Mouse (Mus musculus): ENCODE measurements around the gene Tmem179. TPM values are rescaled to one million over a fixed set of nuclear protein-coding genes. Genes with fewer than 3 reads are reported as not detected.
A peak's percentile ranks its signal among the peaks of the same experiment; 100 is the strongest.

Gene Tmem179
- polyA plus RNA-seq, 1 experiment = 145 TPM

- no peak overlapping the region for H3K27ac ChIP-seq (ENCODE audit: insufficient read depth, low read length)
- peaks cover 21% of the 10 kb centered on the region for H3K4me1 ChIP-seq (ENCODE audit: control insufficient read depth, insufficient read depth, low read length)
- H3K4me3 ChIP-seq (ENCODE audit: insufficient read depth, low read length) = no peak overlapping the region
- TF ChIP-seq POLR2A (IDR thresholded peaks at IDR 0.05; ENCODE audit: extremely low read depth, insufficient read depth, low read length) (no peak), CTCF (IDR thresholded peaks at IDR 0.05; ENCODE audit: extremely low read depth, insufficient read depth, low read length) (no peak)
Measured at GRCm38 (mm10) chr12:112507264-112507663, 9.3 kb downstream of the Tmem179 start.

DNA sequence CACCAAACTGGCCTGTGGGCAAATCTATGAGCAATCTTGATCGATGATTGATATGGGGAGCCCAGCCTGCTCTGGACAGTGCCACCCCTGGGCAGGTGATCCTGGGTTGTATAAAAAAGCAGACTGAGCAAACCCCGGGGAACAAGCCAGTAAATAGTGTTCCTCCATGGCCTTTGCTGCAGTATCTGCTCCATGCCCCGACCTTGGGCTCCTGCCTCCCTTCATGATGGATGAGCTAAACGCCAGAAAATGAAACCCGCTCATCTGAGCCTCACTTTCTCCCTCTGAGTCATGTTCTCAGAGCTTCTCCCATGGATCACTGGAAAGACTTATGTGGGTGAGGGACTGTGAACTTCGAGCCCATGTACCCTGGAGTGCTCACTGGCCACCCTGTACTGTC lies 10.3 kb downstream of the Tmem179 start:
- H3K4me3 ChIP-seq (ENCODE audit: insufficient read depth, low read length) = no peak overlapping the region
- H3K4me1 ChIP-seq (ENCODE audit: control insufficient read depth, insufficient read depth, low read length) = peaks cover 21% of the 10 kb centered on the region
- no peak overlapping the region for H3K27ac ChIP-seq (ENCODE audit: insufficient read depth, low read length)
- TF ChIP-seq POLR2A (IDR thresholded peaks at IDR 0.05; ENCODE audit: extremely low read depth, insufficient read depth, low read length) (no peak), CTCF (IDR thresholded peaks at IDR 0.05; ENCODE audit: extremely low read depth, insufficient read depth, low read length) (no peak)

GRCm38 (mm10) chr12:112503003-112503771 lies 13.4 kb downstream of the Tmem179 start:
- Histone ChIP-seq H3K4me1 (ENCODE audit: control insufficient read depth, insufficient read depth, low read length) (peaks cover 15% of the 10 kb centered on the region), H3K4me3 (ENCODE audit: insufficient read depth, low read length) (no peak overlapping the region), H3K27ac (ENCODE audit: insufficient read depth, low read length) (no peak overlapping the region)
- TF ChIP-seq POLR2A (IDR thresholded peaks at IDR 0.05; ENCODE audit: extremely low read depth, insufficient read depth, low read length) (no peak), CTCF (IDR thresholded peaks at IDR 0.05; ENCODE audit: extremely low read depth, insufficient read depth, low read length) (no peak)

- no peaks in the 10 kb centered on the region for H3K4me1 ChIP-seq (ENCODE audit: control insufficient read depth, insufficient read depth, low read length)
- TF ChIP-seq POLR2A (IDR thresholded peaks at IDR 0.05; ENCODE audit: extremely low read depth, insufficient read depth, low read length) (no peak), CTCF (IDR thresholded peaks at IDR 0.05; ENCODE audit: extremely low read depth, insufficient read depth, low read length) (peak; percentile 49)
- no peak overlapping the region for H3K4me3 ChIP-seq (ENCODE audit: insufficient read depth, low read length)
Measured at GRCm38 (mm10) chr12:112498683-112499082, 17.9 kb downstream of the Tmem179 start.

GRCm38 (mm10) chr12:112497731-112498130 lies 18.8 kb downstream of the Tmem179 start:
- H3K27ac ChIP-seq (ENCODE audit: insufficient read depth, low read length) = no peak overlapping the region
- H3K4me3 ChIP-seq (ENCODE audit: insufficient read depth, low read length) = no peak overlapping the region
- TF ChIP-seq POLR2A (IDR thresholded peaks at IDR 0.05; ENCODE audit: extremely low read depth, insufficient read depth, low read length) (no peak), CTCF (IDR thresholded peaks at IDR 0.05; ENCODE audit: extremely low read depth, insufficient read depth, low read length) (0 out of 2 replicates have a peak, but pooled peaks have one; percentile 17)
- H3K4me1 ChIP-seq (ENCODE audit: control insufficient read depth, insufficient read depth, low read length) = no peaks in the 10 kb centered on the region

More at GRCm38 (mm10) chr12:112498683-112499082, 17.9 kb downstream of the Tmem179 start:
- no peak overlapping the region for H3K27ac ChIP-seq (ENCODE audit: insufficient read depth, low read length)

GRCm38 (mm10) chr12:112496136-112496535 lies 20.4 kb downstream of the Tmem179 start:
- Histone ChIP-seq H3K4me3 (ENCODE audit: insufficient read depth, low read length) (no peak overlapping the region), H3K27ac (ENCODE audit: insufficient read depth, low read length) (no peak overlapping the region)
- TF ChIP-seq CTCF (IDR thresholded peaks at IDR 0.05; ENCODE audit: extremely low read depth, insufficient read depth, low read length) (no peak), POLR2A (IDR thresholded peaks at IDR 0.05; ENCODE audit: extremely low read depth, insufficient read depth, low read length) (no peak)

DNA sequence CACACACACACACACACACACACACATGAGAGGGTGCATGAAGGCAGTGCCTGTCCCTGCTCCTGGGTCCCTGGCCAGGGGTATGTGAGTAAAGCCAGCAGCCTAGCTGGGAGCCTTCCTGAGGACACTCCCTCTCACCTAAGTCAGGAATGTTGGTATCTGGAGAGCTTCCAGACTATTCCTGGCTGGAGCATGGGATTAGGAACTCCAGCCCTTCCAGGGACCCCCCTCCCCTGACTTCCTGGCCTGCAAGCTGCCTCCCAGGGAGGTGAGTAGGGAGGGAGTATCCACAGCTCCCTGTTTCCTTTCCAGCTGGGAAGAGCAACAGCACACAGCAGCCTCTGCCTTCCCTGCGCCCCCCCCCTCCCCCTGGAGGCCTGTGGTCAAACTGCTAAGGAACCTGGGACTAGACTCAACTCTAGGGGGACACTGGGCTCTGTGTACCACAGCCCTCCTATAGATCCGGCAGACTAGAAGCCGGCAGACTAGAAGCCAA lies 26.1 kb downstream of the Tmem179 start:
- Histone ChIP-seq H3K4me1 (ENCODE audit: control insufficient read depth, insufficient read depth, low read length) (no peaks in the 10 kb centered on the region), H3K27ac (ENCODE audit: insufficient read depth, low read length) (no peak overlapping the region), H3K4me3 (ENCODE audit: insufficient read depth, low read length) (no peak overlapping the region)
- TF ChIP-seq CTCF (IDR thresholded peaks at IDR 0.05; ENCODE audit: extremely low read depth, insufficient read depth, low read length) = no peak
- TF ChIP-seq POLR2A (IDR thresholded peaks at IDR 0.05; ENCODE audit: extremely low read depth, insufficient read depth, low read length) = no peak

More at GRCm38 (mm10) chr12:112496136-112496535, 20.4 kb downstream of the Tmem179 start:
- no peaks in the 10 kb centered on the region for H3K4me1 ChIP-seq (ENCODE audit: control insufficient read depth, insufficient read depth, low read length)

- H3K27ac ChIP-seq (ENCODE audit: insufficient read depth, low read length) = no peak overlapping the region
- TF ChIP-seq POLR2A (IDR thresholded peaks at IDR 0.05; ENCODE audit: extremely low read depth, insufficient read depth, low read length) (no peak), CTCF (IDR thresholded peaks at IDR 0.05; ENCODE audit: extremely low read depth, insufficient read depth, low read length) (no peak)
- H3K4me1 ChIP-seq (ENCODE audit: control insufficient read depth, insufficient read depth, low read length) = no peaks in the 10 kb centered on the region
- no peak overlapping the region for H3K4me3 ChIP-seq (ENCODE audit: insufficient read depth, low read length)
Measured at GRCm38 (mm10) chr12:112489535-112489934, 27.0 kb downstream of the Tmem179 start.

DNA sequence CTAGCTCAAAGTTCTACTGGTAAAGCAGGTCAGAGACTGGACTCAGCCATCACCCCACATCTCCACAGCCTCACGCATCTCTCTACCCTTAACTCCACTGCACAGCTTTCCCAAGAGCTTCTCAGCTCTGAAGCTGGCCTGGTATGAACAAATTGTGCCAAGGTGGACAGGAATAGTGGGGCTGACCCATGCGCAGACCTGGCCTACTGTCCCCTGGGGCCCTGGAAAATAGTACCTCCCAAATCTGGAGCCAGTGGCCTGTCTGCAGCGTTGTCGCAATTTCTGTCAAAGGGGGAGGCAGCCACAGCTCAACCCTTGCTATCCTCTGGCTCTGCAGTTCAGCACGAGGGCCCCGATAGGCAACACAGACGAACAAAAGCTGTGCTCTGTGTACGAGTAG lies 27.4 kb downstream of the Tmem179 start, which contains the start of gene A530016L24Rik:
TSS of gene A530016L24Rik (plus strand) at position 315 of the 400 bp plus-strand sequence.
- TF ChIP-seq CTCF (IDR thresholded peaks at IDR 0.05; ENCODE audit: extremely low read depth, insufficient read depth, low read length) (no peak), POLR2A (IDR thresholded peaks at IDR 0.05; ENCODE audit: extremely low read depth, insufficient read depth, low read length) (no peak)

DNA sequence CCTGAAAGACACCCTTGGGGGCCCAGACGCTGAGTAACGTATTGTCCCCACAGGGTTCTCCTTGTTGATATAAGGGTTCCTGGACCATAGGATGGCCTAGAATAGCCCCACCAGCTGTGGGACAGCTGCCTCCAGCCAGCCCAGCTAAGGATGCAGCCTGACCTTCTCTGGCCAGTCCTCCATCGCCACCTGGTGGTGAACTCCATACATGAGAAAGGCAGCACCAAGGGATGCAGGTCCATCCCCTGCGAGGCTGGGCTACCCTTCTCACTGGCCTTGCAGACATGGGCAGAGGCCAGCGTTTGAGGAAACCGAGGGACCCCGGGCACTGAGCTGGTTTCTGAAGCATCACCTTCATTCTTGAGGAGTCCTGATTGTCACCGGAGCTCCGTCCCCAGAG lies 42.8 kb downstream of the Tmem179 start:
- no peaks in the 10 kb centered on the region for H3K4me1 ChIP-seq (ENCODE audit: control insufficient read depth, insufficient read depth, low read length)
- no peak overlapping the region for H3K27ac ChIP-seq (ENCODE audit: insufficient read depth, low read length)
- H3K4me3 ChIP-seq (ENCODE audit: insufficient read depth, low read length) = no peak overlapping the region
- TF ChIP-seq POLR2A (IDR thresholded peaks at IDR 0.05; ENCODE audit: extremely low read depth, insufficient read depth, low read length) (no peak), CTCF (IDR thresholded peaks at IDR 0.05; ENCODE audit: extremely low read depth, insufficient read depth, low read length) (peak; percentile 99)

More for the DNA sequence above, 27.4 kb downstream of the Tmem179 start, which contains the start of gene A530016L24Rik:
- H3K4me3 ChIP-seq (ENCODE audit: insufficient read depth, low read length) = no peak within 1 kb of the TSS
- H3K4me1 ChIP-seq (ENCODE audit: control insufficient read depth, insufficient read depth, low read length) = no peaks in the 10 kb centered on the region
- H3K27ac ChIP-seq (ENCODE audit: insufficient read depth, low read length) = no peak within 1 kb of the TSS

Measured in cortical plate, adult 2 months (tissue).